ENCODE assay signal across 9 mouse cellular contexts in genomic region chr9:110725721-110726135, GRCm38 (mm10). TPM values are rescaled to one million over a fixed set of nuclear protein-coding genes. Genes with fewer than 3 reads are reported as not detected.
A peak's percentile ranks its signal among the peaks of the same experiment; 100 is the strongest.
DNase-seq lines count a peak whose midpoint lies in the region; ATAC-seq and TF ChIP-seq lines count a peak whose summit lies in the region.
"Had no signal": no experiment of that assay in that cellular context is flagged by ENCODE, and none has a peak within 500 bp of the region (broad histone marks: within the 10 kb centered on the region; RNA-seq: fewer than 3 reads in every experiment).

No protein-coding gene starts in this region.

- 0 out of 2 replicates have a peak, but pooled peaks cover 4% of the 10 kb centered on the region for H3K4me1 ChIP-seq in stomach, embryonic 14.5 days (ENCODE audit: control insufficient read depth, insufficient read depth, low read length)
- H3K4me1 ChIP-seq in stomach, postnatal 0 days (replicated peaks; ENCODE audit: control insufficient read depth, insufficient read depth) = no peaks in the 10 kb centered on the region
- peaks cover 40% of the 10 kb centered on the region for H3K4me1 ChIP-seq in hindbrain, embryonic 10.5 days (replicated peaks)
- H3K4me1 ChIP-seq in liver, embryonic 11.5 days (replicated peaks; ENCODE audit: control insufficient read depth, insufficient read depth, low read length) = 0 out of 2 replicates have a peak, but pooled peaks cover 3% of the 10 kb centered on the region

- no peak overlapping the region for H3K9ac ChIP-seq in stomach, embryonic 14.5 days (replicated peaks; ENCODE audit: low read depth, low read length)
- no peak overlapping the region for H3K9ac ChIP-seq in stomach, postnatal 0 days (ENCODE audit: low read length)
- no peak overlapping the region for H3K9ac ChIP-seq in liver, embryonic 11.5 days (ENCODE audit: low read depth, low read length)

- H3K4me3 ChIP-seq in stomach, embryonic 14.5 days (ENCODE audit: low read depth, low read length) = no peak overlapping the region
- H3K4me3 ChIP-seq in stomach, postnatal 0 days (ENCODE audit: low read depth, low read length) = no peak overlapping the region
- H3K4me3 ChIP-seq in hindbrain, embryonic 10.5 days = no peak overlapping the region
- H3K4me3 ChIP-seq in liver, embryonic 11.5 days (ENCODE audit: low read depth, low read length) = no peak overlapping the region

- no peak for TF ChIP-seq EP300 in stomach, postnatal 0 days (optimal IDR thresholded peaks at IDR 0.05)

- H3K9me3 ChIP-seq in stomach, embryonic 14.5 days (ENCODE audit: control insufficient read depth, low read depth, low read length) = no peaks in the 10 kb centered on the region
- H3K9me3 ChIP-seq in stomach, postnatal 0 days (ENCODE audit: control insufficient read depth, low read length) = no peaks in the 10 kb centered on the region
- no peaks in the 10 kb centered on the region for H3K9me3 ChIP-seq in hindbrain, embryonic 10.5 days
- no peaks in the 10 kb centered on the region for H3K9me3 ChIP-seq in liver, embryonic 11.5 days (ENCODE audit: control insufficient read depth, low read length)

- H3K27ac ChIP-seq in stomach, embryonic 14.5 days (ENCODE audit: low read length) = no peak overlapping the region
- no peak overlapping the region for H3K27ac ChIP-seq in stomach, postnatal 0 days (replicated peaks)
- no peak overlapping the region; the same call in 1 of the 2 replicates for H3K27ac ChIP-seq in hindbrain, embryonic 10.5 days
- no peak overlapping the region for H3K27ac ChIP-seq in liver, embryonic 11.5 days (ENCODE audit: low read depth, low read length)

- peak; percentile 28; the same call in 1 of the 2 replicates for ATAC-seq in frontal cortex, adult (ENCODE audit: low TSS enrichment)
- ATAC-seq in stomach, embryonic 14.5 days (ENCODE audit: insufficient number of reproducible peaks, insufficient read depth, low FRiP score, low read depth) = 0 out of 2 replicates have a peak, but pooled peaks have one; percentile 20
- no peak for ATAC-seq in stomach, postnatal 0 days (ENCODE audit: low FRiP score, low TSS enrichment)
- no peak for ATAC-seq in liver, embryonic 11.5 days (replicated peaks; ENCODE audit: low FRiP score)

- TF ChIP-seq CTCF in stomach, postnatal 0 days (IDR thresholded peaks at IDR 0.05; ENCODE audit: low read depth) = no peak

- no peak overlapping the region for H3K4me2 ChIP-seq in stomach, embryonic 14.5 days (replicated peaks; ENCODE audit: low read depth, low read length)
- no peak overlapping the region for H3K4me2 ChIP-seq in stomach, postnatal 0 days (replicated peaks; ENCODE audit: low read depth)
- H3K4me2 ChIP-seq in liver, embryonic 11.5 days = no peak overlapping the region

- 18% methylated on average over 9 of the region's 9 CpGs for WGBS in stomach, embryonic 14.5 days
- WGBS in stomach, postnatal 0 days = 21% methylated on average over 9 of the region's 9 CpGs
- 20% methylated on average over 9 of the region's 9 CpGs for WGBS in hindbrain, embryonic 10.5 days
- 31% methylated on average over 9 of the region's 9 CpGs for WGBS in liver, embryonic 11.5 days

- H3K27me3 ChIP-seq in stomach, embryonic 14.5 days (ENCODE audit: control insufficient read depth, insufficient read depth, low read length) = 0 out of 2 replicates have a peak, but pooled peaks cover 9% of the 10 kb centered on the region
- no peaks in the 10 kb centered on the region for H3K27me3 ChIP-seq in stomach, postnatal 0 days (ENCODE audit: control insufficient read depth, insufficient read depth, low read length)
- H3K27me3 ChIP-seq in hindbrain, embryonic 10.5 days (ENCODE audit: insufficient read depth, poor library complexity, severe bottlenecking) = peaks cover 65% of the 10 kb centered on the region
- H3K27me3 ChIP-seq in liver, embryonic 11.5 days (replicated peaks; ENCODE audit: control insufficient read depth, insufficient read depth, low read length) = peaks cover 34% of the 10 kb centered on the region

- DNase-seq in frontal cortex, postnatal 14 days (ENCODE audit: low spot score in 2 of 2) = no peak
- DNase-seq in stomach, postnatal 0 days (ENCODE audit: low spot score) = no peak
- peak; percentile 44 for DNase-seq in hindbrain, embryonic 10.5 days (ENCODE audit: low spot score)
- DNase-seq in layer of hippocampus, postnatal 10 days (ENCODE audit: low spot score in 2 of 2) = peak; percentile 58 to 69
- DNase-seq in B cell, adult 2 months = no peak
- DNase-seq in liver, embryonic 11.5 days (ENCODE audit: low spot score) = no peak

- no peaks in the 10 kb centered on the region; the same call in 1 of the 2 replicates for H3K36me3 ChIP-seq in stomach, embryonic 14.5 days (ENCODE audit: control insufficient read depth, insufficient read depth, low read length)
- 0 out of 2 replicates have a peak, but pooled peaks cover 2% of the 10 kb centered on the region for H3K36me3 ChIP-seq in stomach, postnatal 0 days (ENCODE audit: control insufficient read depth, insufficient read depth, low read length)
- peaks cover 55% of the 10 kb centered on the region for H3K36me3 ChIP-seq in hindbrain, embryonic 10.5 days
- no peaks in the 10 kb centered on the region for H3K36me3 ChIP-seq in liver, embryonic 11.5 days (ENCODE audit: control insufficient read depth, insufficient read depth, low read length)

RNA-seq across cellular contexts. Expression of gene Myl3, which starts 15.9 kb away (rescaled TPM):
- 0.72 and 1.0 TPM in 2 replicates for polyA plus RNA-seq in stomach, embryonic 14.5 days (2014; fragmentation: Nextera tagmentation; extraction: Ambion mirVana)
- 0.11 and 0.27 TPM in 2 replicates for polyA plus RNA-seq in stomach, postnatal 0 days (2015; fragmentation: Nextera tagmentation; extraction: Ambion mirVana)
- 2.0 TPM in 1 of 2 replicates, not detected in the other for polyA plus RNA-seq in hindbrain, embryonic 10.5 days (2016; fragmentation: Nextera tagmentation; extraction: Ambion mirVana)
- under 1 TPM; 0.49 to 0.75 TPM for total RNA-seq in layer of hippocampus, postnatal 10 days (2021)
- 2.1 and 6.8 TPM in 2 replicates for polyA plus RNA-seq in liver, embryonic 11.5 days (2014; fragmentation: Nextera tagmentation; extraction: Ambion mirVana)
- total RNA-seq: left cerebral cortex, postnatal 25 days had no signal

RNA-seq across cellular contexts. Expression of gene Pth1r, which starts 21.2 kb away (rescaled TPM):
- polyA plus RNA-seq in stomach, embryonic 14.5 days (2014; fragmentation: Nextera tagmentation; extraction: Ambion mirVana) = 19.0 and 19.8 TPM in 2 replicates
- polyA plus RNA-seq in stomach, postnatal 0 days (2015; fragmentation: Nextera tagmentation; extraction: Ambion mirVana) = 10.5 and 10.6 TPM in 2 replicates
- polyA plus RNA-seq in hindbrain, embryonic 10.5 days (2016; fragmentation: Nextera tagmentation; extraction: Ambion mirVana) = 31.6 and 38.7 TPM in 2 replicates
- total RNA-seq in layer of hippocampus, postnatal 10 days (2021) = 1 to 10 TPM; 6.7 to 7.6 TPM
- polyA plus RNA-seq in liver, embryonic 11.5 days (2014; fragmentation: Nextera tagmentation; extraction: Ambion mirVana) = 11.0 and 11.7 TPM in 2 replicates

Comparison
In these comparisons a context has a peak if more than half of its experiments do, and no peak if none do; other contexts are left out.
1. ATAC-seq: peak in frontal cortex, adult (single experiment) and stomach, embryonic 14.5 days (single experiment); none in stomach, postnatal 0 days (single experiment) and liver, embryonic 11.5 days (single experiment).
2. DNase-seq: peak in hindbrain, embryonic 10.5 days (single experiment) and layer of hippocampus, postnatal 10 days (2 of 2); none in frontal cortex, postnatal 14 days (0 of 2), stomach, postnatal 0 days (single experiment), B cell, adult 2 months (0 of 2) and liver, embryonic 11.5 days (single experiment).